Mouse (Mus musculus) testis, adult 2 months (tissue): ENCODE results near the gene Col15a1.

Experiments used
- CTCF ChIP-seq: fragments of 200-500 bp; IDR thresholded peaks from 2 replicates; pipeline ENCODE4 v1.5.1; 2012; ENCODE audit warnings: low read depth, mild to moderate bottlenecking, inconsistent platforms, low read length, moderate library complexity; ENCODE audit not compliant: control insufficient read depth, insufficient read depth, insufficient replicate concordance
- POLR2A ChIP-seq: fragments of 200-500 bp; IDR thresholded peaks from 2 replicates; pipeline ENCODE4 v1.6.1; 2012; ENCODE audit warnings: low read depth, mild to moderate bottlenecking, inconsistent platforms, low read length, moderate library complexity; ENCODE audit not compliant: control insufficient read depth

GRCm38 (mm10) chr4:47249193-47249592 lies 41.2 kb downstream of the Col15a1 start:
- TF ChIP-seq CTCF (no peak), POLR2A (no peak)
